Mouse (Mus musculus) Patski (cell line): ENCODE measurements around the gene Htra3. TPM values are rescaled to one million over a fixed set of nuclear protein-coding genes. Genes with fewer than 3 reads are reported as not detected.
A peak's percentile ranks its signal among the peaks of the same experiment; 100 is the strongest.

Experiments
- ATAC-seq: fragments of 100-300 bp; one replicate; pipeline ENCODE4 v1.8.0; 2021
- CTCF ChIA-PET: fragments of 350-600 bp; sonication (Branson Sonifier 250); formaldehyde crosslinking; loops from one replicate; lab custom pipeline; 2022; ENCODE audit warnings: inconsistent platforms; lab: Charles Lee
- POLR2A ChIA-PET: fragments of 350-600 bp; sonication (Branson Sonifier 250); formaldehyde crosslinking; loops from one replicate; lab custom pipeline; 2022; ENCODE audit warnings: antibody characterized with exemption, inconsistent platforms; lab: Charles Lee
- DNase-seq: peaks from one replicate; pipeline ENCODE4 v3.0.0-alpha.2; 2011; ENCODE audit warnings: low read depth, low spot score
- H3K27me3 ChIP-seq: fragments of 371-371 bp; one replicate; pipeline ENCODE4 v1.5.1; 2021
- CTCF ChIP-seq: fragments of 100-300 bp; IDR thresholded peaks from one replicate; pipeline ENCODE4 v1.5.1; 2021
- in situ Hi-C: fragments of 300-500 bp; cut with MboI; formaldehyde crosslinking; loops from 3 replicates; pipeline ENCODE4 v1.11.1; 2018; ENCODE audit warnings: low pct_unique_long_range_greater_than_20kb, mixed read lengths
- polyA plus RNA-seq: library from polyadenylated mRNA; unstranded; gene quantifications from one replicate; pipeline ENCODE4 v1.2.3, GENCODE M21; 2021

Gene Htra3
- polyA plus RNA-seq, 1 experiment from 2014 or later = 0.36 TPM

DNA sequence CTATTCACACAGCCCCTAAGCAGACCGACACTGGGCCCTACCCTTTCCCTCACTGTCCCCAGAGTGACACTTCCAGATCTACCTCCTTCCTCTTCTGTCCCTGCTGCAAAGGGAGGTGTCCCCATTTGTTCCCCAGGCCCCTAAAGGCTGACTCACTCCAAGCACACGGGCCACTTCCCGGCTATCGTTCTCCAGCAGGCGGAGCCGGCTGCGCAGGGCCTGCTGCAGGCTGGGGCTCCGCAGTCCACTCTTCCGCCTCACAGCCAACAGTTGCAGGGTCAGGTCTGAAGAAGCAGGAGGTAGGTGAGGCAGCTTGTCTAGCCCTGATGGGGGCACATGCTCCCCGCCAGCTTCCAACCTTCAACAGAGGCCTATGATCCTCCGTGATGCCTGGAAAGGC is 39.2 kb upstream of the Htra3 start:
- POLR2A ChIA-PET = no interaction called here
- ATAC-seq (no peak), DNase-seq (no peak)
- no peaks in the 10 kb centered on the region for H3K27me3 ChIP-seq
- no peak for TF ChIP-seq CTCF
- in situ Hi-C loops = loop anchor here (5.0 kb wide), 1 partner anchor 38 kb away; the partner anchor contains the start of gene Ablim2
- CTCF ChIA-PET = interaction anchor here (0.9 to 3.4 kb wide), 4 partner anchors 9 to 123 kb away, joined by 3 to 17 read pairs (median 6); no protein-coding TSS in a partner anchor

DNA sequence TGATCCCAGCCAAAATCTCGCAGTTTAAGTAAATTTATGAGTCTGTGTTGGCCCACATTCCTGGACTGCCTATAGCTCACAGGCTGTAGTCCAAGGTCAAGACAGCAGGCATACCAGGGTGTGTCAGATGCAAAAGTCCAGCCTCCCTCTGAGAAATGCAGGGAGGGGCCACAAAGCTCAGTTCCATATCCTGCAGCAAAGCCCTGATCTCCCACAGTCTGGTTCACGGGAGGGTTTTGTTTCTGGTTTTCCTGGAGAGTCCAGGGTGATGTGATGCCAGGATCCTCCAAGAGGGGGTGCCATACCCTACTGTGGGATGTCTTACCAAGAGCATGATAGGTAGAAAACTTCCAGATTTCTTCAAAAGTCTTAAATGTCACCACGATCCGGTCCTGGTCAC is 38.4 kb upstream of the Htra3 start:
- no peak for TF ChIP-seq CTCF
- POLR2A ChIA-PET = no interaction called here
- no peak for DNase-seq
- CTCF ChIA-PET = interaction anchor here (0.7 to 3.4 kb wide), 4 partner anchors 8 to 123 kb away, joined by 3 to 17 read pairs (median 3); no protein-coding TSS in a partner anchor
- ATAC-seq = peak; percentile 9
- no peaks in the 10 kb centered on the region for H3K27me3 ChIP-seq
- in situ Hi-C loops = loop anchor here (5.0 kb wide), 1 partner anchor 39 kb away; the partner anchor contains the start of gene Ablim2

- ATAC-seq (no peak), DNase-seq (no peak)
- no peak for TF ChIP-seq CTCF
- ChIA-PET CTCF (interaction anchor here (0.7 to 3.4 kb wide), 4 partner anchors 8 to 122 kb away, joined by 3 to 17 read pairs (median 3); no protein-coding TSS in a partner anchor), POLR2A (no interaction called here)
- H3K27me3 ChIP-seq = no peaks in the 10 kb centered on the region
- in situ Hi-C loops = loop anchor here (5.0 kb wide), 1 partner anchor 40 kb away; the partner anchor contains the start of gene Ablim2
These were observed 37.9 kb upstream of the Htra3 start for GRCm38 (mm10) chr5:35717455-35717854.

- peak; percentile 74 for ATAC-seq
- no peak for DNase-seq
- in situ Hi-C loops = loop anchor here (5.0 kb wide), 1 partner anchor 122 kb away; no protein-coding TSS in a partner anchor
- POLR2A ChIA-PET = no interaction called here
- TF ChIP-seq CTCF = no peak
- CTCF ChIA-PET = interaction anchor here (0.6 to 6.5 kb wide), 25 partner anchors 10 to 178 kb away, joined by 3 to 61 read pairs (median 4); partner anchors contain the start of gene Sh3tc1
- no peaks in the 10 kb centered on the region for H3K27me3 ChIP-seq
These were observed 34.2 kb upstream of the Htra3 start for GRCm38 (mm10) chr5:35713649-35714354.

GRCm38 (mm10) chr5:35712517-35712916 is 32.9 kb upstream of the Htra3 start:
- no peak for TF ChIP-seq CTCF
- in situ Hi-C loops = loop anchor here (5.0 kb wide), 1 partner anchor 120 kb away; no protein-coding TSS in a partner anchor
- no peak for DNase-seq
- CTCF ChIA-PET = interaction anchor here (2.0 to 6.5 kb wide), 4 partner anchors 13 to 117 kb away, joined by 7 to 61 read pairs (median 24); no protein-coding TSS in a partner anchor
- H3K27me3 ChIP-seq = no peaks in the 10 kb centered on the region
- POLR2A ChIA-PET = no interaction called here
- ATAC-seq = no peak

- ChIA-PET CTCF (interaction anchor here (0.8 to 6.5 kb wide), 2 partner anchors 11 to 44 kb away, joined by 4 to 61 read pairs; no protein-coding TSS in a partner anchor), POLR2A (interaction anchor here (1.2 kb wide), 1 partner anchor 15 kb away, joined by 3 read pairs; no protein-coding TSS in a partner anchor)
- no peak for DNase-seq
- no peak for TF ChIP-seq CTCF
- no peaks in the 10 kb centered on the region for H3K27me3 ChIP-seq
- ATAC-seq = no peak
- in situ Hi-C loops = loop anchor here (5.0 kb wide), 1 partner anchor 119 kb away; no protein-coding TSS in a partner anchor
These were observed 31.3 kb upstream of the Htra3 start for GRCm38 (mm10) chr5:35710931-35711330.

DNA sequence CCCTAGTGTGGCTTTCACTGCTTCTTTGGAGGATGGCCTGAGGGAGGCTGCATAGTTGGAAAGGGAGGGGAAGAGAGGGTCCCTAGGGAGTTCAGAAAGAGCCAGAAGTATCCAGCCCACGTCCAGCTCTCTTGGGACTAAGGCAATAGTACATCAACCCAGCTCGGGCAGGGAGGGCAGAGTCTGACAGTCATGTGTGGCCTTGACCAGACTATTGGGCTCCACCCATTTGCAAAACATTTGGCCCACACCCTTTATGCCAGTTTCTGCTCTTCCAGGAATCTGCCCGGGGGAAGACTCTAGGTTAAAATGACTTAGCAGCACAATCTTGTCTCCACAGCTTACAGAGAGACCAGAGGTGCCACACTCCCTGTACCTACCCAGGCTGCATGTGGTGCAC is 30.9 kb upstream of the Htra3 start:
- in situ Hi-C loops = loop anchor here (5.0 kb wide), 1 partner anchor 118 kb away; no protein-coding TSS in a partner anchor
- ChIA-PET CTCF (interaction anchor here (0.8 to 6.5 kb wide), 4 partner anchors 7 to 45 kb away, joined by 3 to 61 read pairs (median 4); no protein-coding TSS in a partner anchor), POLR2A (interaction anchor here (1.2 kb wide), 1 partner anchor 15 kb away, joined by 3 read pairs; no protein-coding TSS in a partner anchor)
- TF ChIP-seq CTCF = no peak
- ATAC-seq (no peak), DNase-seq (no peak)
- no peaks in the 10 kb centered on the region for H3K27me3 ChIP-seq

DNA sequence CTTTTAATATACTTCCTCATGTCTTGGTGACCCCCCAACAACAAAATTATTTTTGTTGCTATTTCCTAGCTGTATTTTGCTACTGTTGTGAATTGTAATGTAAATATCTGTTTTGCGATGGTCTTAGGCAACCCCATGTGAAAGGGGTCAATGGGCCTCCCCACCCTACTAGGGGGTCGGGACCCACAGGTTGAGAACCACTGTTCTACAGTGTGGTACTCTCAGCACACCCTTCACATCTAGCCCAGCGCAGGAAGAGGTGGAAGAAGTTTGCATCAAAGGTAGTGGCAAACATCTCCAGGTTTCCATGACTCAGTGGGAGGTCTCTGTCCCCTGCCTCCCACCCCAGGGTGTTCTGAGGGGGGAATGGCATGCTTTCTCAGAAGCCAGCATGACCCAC is 25.8 kb upstream of the Htra3 start:
- ATAC-seq = no peak
- no peak for TF ChIP-seq CTCF
- in situ Hi-C loops = no loop called here
- ChIA-PET CTCF (interaction anchor here (0.6 to 1.8 kb wide), 2 partner anchors 49 to 110 kb away, joined by 3 to 4 read pairs; no protein-coding TSS in a partner anchor), POLR2A (no interaction called here)
- no peak for DNase-seq
- H3K27me3 ChIP-seq = no peaks in the 10 kb centered on the region

- POLR2A ChIA-PET = no interaction called here
- CTCF ChIA-PET = interaction anchor here (1.5 to 1.7 kb wide), 2 partner anchors 10 to 43 kb away, joined by 4 to 8 read pairs; no protein-coding TSS in a partner anchor
These were observed 24.2 kb upstream of the Htra3 start for GRCm38 (mm10) chr5:35703814-35704213.

GRCm38 (mm10) chr5:35703183-35703582 is 23.6 kb upstream of the Htra3 start:
- TF ChIP-seq CTCF = no peak
- ATAC-seq (no peak), DNase-seq (no peak)
- CTCF ChIA-PET = interaction anchor here (1.5 to 1.7 kb wide), 2 partner anchors 11 to 43 kb away, joined by 4 to 8 read pairs; no protein-coding TSS in a partner anchor
- H3K27me3 ChIP-seq = no peaks in the 10 kb centered on the region
- POLR2A ChIA-PET = no interaction called here
- in situ Hi-C loops = no loop called here

More at GRCm38 (mm10) chr5:35703814-35704213, 24.2 kb upstream of the Htra3 start:
- DNase-seq (no peak), ATAC-seq (no peak)
- H3K27me3 ChIP-seq = no peaks in the 10 kb centered on the region
- in situ Hi-C loops = no loop called here
- no peak for TF ChIP-seq CTCF
